Mouse (Mus musculus) MEL (cell line): ENCODE measurements around the gene Farp2. TPM values are rescaled to one million over a fixed set of nuclear protein-coding genes. Genes with fewer than 3 reads are reported as not detected.

Experiments used
- DNase-seq: peaks from one replicate; pipeline ENCODE4 v3.0.0; 2011; ENCODE audit warnings: low read depth, low spot score
- H3K27ac ChIP-seq: 2 replicates; pipeline ENCODE4 v1.5.1; 2012; ENCODE audit warnings: low read depth, mild to moderate bottlenecking, control low read depth, low read length, moderate library complexity; ENCODE audit not compliant: control insufficient read depth
- H3K27me3 ChIP-seq, 2 experiments: fragments of 150-350 bp in 1 of 2; sonication (generic) in 1 of 2; 2 replicates each; pipeline ENCODE4 v1.6.1; 2012; ENCODE audit warnings: low read length in 2 of 2, mild to moderate bottlenecking in 2 of 2, improper control_type of control experiment in 1 of 2, moderate library complexity in 1 of 2; ENCODE audit not compliant: insufficient read depth in 2 of 2, control insufficient read depth in 1 of 2
- H3K36me3 ChIP-seq, 2 experiments: 2 replicates each; pipeline ENCODE4 v1.6.1; 2012 to 2014; ENCODE audit warnings: low read length in 2 of 2, improper control_type of control experiment in 1 of 2, inconsistent platforms in 1 of 2, mild to moderate bottlenecking in 1 of 2; ENCODE audit not compliant: insufficient read depth in 2 of 2, control insufficient read depth in 1 of 2
- H3K4me1 ChIP-seq, 2 experiments: fragments of 150-350 bp in 1 of 2; sonication (generic) in 1 of 2; 2 replicates each; pipeline ENCODE4 v1.6.1; 2012; ENCODE audit warnings: low read length in 2 of 2, improper control_type of control experiment in 1 of 2, mild to moderate bottlenecking in 1 of 2; ENCODE audit not compliant: insufficient read depth in 2 of 2, control insufficient read depth in 1 of 2
- H3K4me3 ChIP-seq, 2 experiments: fragments of 150-350 bp in 1 of 2; sonication (generic) in 1 of 2; 2 replicates each; pipeline ENCODE4 v1.5.1; 2012; ENCODE audit warnings: low read depth in 2 of 2, low read length in 2 of 2, mild to moderate bottlenecking in 2 of 2, moderate library complexity in 2 of 2, control low read depth in 1 of 2, improper control_type of control experiment in 1 of 2; ENCODE audit not compliant: control insufficient read depth in 1 of 2, insufficient read depth in 1 of 2
- H3K79me2 ChIP-seq: 2 replicates; pipeline ENCODE4 v1.6.1; 2012; ENCODE audit warnings: mild to moderate bottlenecking, low read length, moderate library complexity; ENCODE audit not compliant: control insufficient read depth, poor library complexity, insufficient read depth
- H3K9ac ChIP-seq: 2 replicates; pipeline ENCODE4 v1.6.1; 2012; ENCODE audit warnings: low read depth, mild to moderate bottlenecking, control low read depth, low read length, moderate library complexity; ENCODE audit not compliant: control insufficient read depth, poor library complexity, severe bottlenecking
- H3K9me3 ChIP-seq: fragments of 150-350 bp; sonication (generic); replicated peaks from 2 replicates; pipeline ENCODE4 v1.6.1; 2012; ENCODE audit warnings: mild to moderate bottlenecking, low read length, improper control_type of control experiment, moderate library complexity; ENCODE audit not compliant: insufficient read depth
- BHLHE40 ChIP-seq: IDR thresholded peaks from 2 replicates; pipeline ENCODE4 v1.6.1; 2012; ENCODE audit warnings: low read depth, mild to moderate bottlenecking, inconsistent platforms, low read length, improper control_type of control experiment, borderline replicate concordance
- CHD1 ChIP-seq: IDR thresholded peaks from 2 replicates; pipeline ENCODE4 v1.6.1; 2012; ENCODE audit warnings: low read depth, mild to moderate bottlenecking, inconsistent platforms, low read length, improper control_type of control experiment
- CHD2 ChIP-seq: IDR thresholded peaks from 2 replicates; pipeline ENCODE4 v1.6.1; 2011; ENCODE audit warnings: low read length, improper control_type of control experiment
- GABPA ChIP-seq: IDR thresholded peaks from 2 replicates; pipeline ENCODE4 v1.6.1; 2012; ENCODE audit warnings: low read depth, mild to moderate bottlenecking, inconsistent platforms, low read length, improper control_type of control experiment, moderate library complexity
- HCFC1 ChIP-seq: IDR thresholded peaks from 2 replicates; pipeline ENCODE4 v1.6.1; 2012; ENCODE audit warnings: low read depth, mild to moderate bottlenecking, inconsistent platforms, low read length, improper control_type of control experiment, moderate library complexity
- JUND ChIP-seq: IDR thresholded peaks from 2 replicates; pipeline ENCODE4 v1.6.1; 2011; ENCODE audit warnings: low read depth, mild to moderate bottlenecking, improper control_type of control experiment, low read length
- MAFK ChIP-seq: IDR thresholded peaks from 2 replicates; pipeline ENCODE4 v1.6.1; 2011; ENCODE audit warnings: low read depth, mild to moderate bottlenecking, low read length, improper control_type of control experiment, borderline replicate concordance
- MAX ChIP-seq: IDR thresholded peaks from 2 replicates; pipeline ENCODE4 v1.6.1; 2011; ENCODE audit warnings: low read length, improper control_type of control experiment
- MAZ ChIP-seq: IDR thresholded peaks from 2 replicates; pipeline ENCODE4 v1.6.1; 2012; ENCODE audit warnings: low read depth, mild to moderate bottlenecking, inconsistent platforms, low read length, improper control_type of control experiment
- MEF2A ChIP-seq: IDR thresholded peaks from 2 replicates; pipeline ENCODE4 v1.6.1; 2014; ENCODE audit warnings: low read depth, mild to moderate bottlenecking, inconsistent platforms, low read length, improper control_type of control experiment; ENCODE audit not compliant: poor library complexity, insufficient replicate concordance, severe bottlenecking; ENCODE audit errors: extremely low read depth
- NELFE ChIP-seq: IDR thresholded peaks from 2 replicates; pipeline ENCODE4 v1.6.1; 2011; ENCODE audit warnings: low read depth, low read length, improper control_type of control experiment
- POLR2AphosphoS2 ChIP-seq: IDR thresholded peaks from 2 replicates; pipeline ENCODE4 v1.6.1; 2011; ENCODE audit warnings: low read length, improper control_type of control experiment
- POLR2AphosphoS5 ChIP-seq: IDR thresholded peaks from 2 replicates; pipeline ENCODE4 v1.6.1; 2012; ENCODE audit warnings: low read depth, borderline replicate concordance, mild to moderate bottlenecking, inconsistent platforms, low read length, moderate library complexity, mixed read lengths
- RAD21 ChIP-seq: IDR thresholded peaks from 2 replicates; pipeline ENCODE4 v1.6.1; 2011; ENCODE audit warnings: mild to moderate bottlenecking, low read depth, low read length, improper control_type of control experiment
- TAL1 ChIP-seq: IDR thresholded peaks from 2 replicates; pipeline ENCODE4 v1.6.1; 2012; ENCODE audit warnings: mild to moderate bottlenecking, inconsistent platforms, low read length, moderate library complexity, mixed read lengths
- TBP ChIP-seq: IDR thresholded peaks from 2 replicates; pipeline ENCODE4 v1.8.0; 2011; ENCODE audit warnings: low read depth, low read length, improper control_type of control experiment
- ZC3H11A ChIP-seq: IDR thresholded peaks from 2 replicates; pipeline ENCODE4 v1.6.1; 2012; ENCODE audit warnings: low read depth, mild to moderate bottlenecking, inconsistent platforms, low read length, improper control_type of control experiment
- ZMIZ1 ChIP-seq: IDR thresholded peaks from 2 replicates; pipeline ENCODE4 v1.6.1; 2012; ENCODE audit warnings: low read depth, mild to moderate bottlenecking, inconsistent platforms, low read length, improper control_type of control experiment, moderate library complexity
- polyA plus RNA-seq, 2 experiments: library from polyadenylated mRNA; stranded (reverse) in 1 of 2; unstranded in 1 of 2; fragments of >175 nt in 1 of 2; fragments of >200 nt in 1 of 2; gene quantifications; 2 replicates each; pipeline versions ENCODE4 v1.2.1 to v1.2.4; 2012; ENCODE audit warnings: low replicate concordance in 2 of 2, low read depth in 1 of 2; ENCODE audit not compliant: insufficient read length in 2 of 2, insufficient read depth in 1 of 2, missing spikeins in 1 of 2
- total RNA-seq: library from RNA; depleted of rRNA; stranded (reverse); fragments of 300-350 nt; gene quantifications from 2 replicates; pipeline ENCODE4 v1.2.3, GENCODE M21; 2012

Gene Farp2
- total and polyA plus RNA-seq, 3 experiments: 9.7 to 12.0 TPM; not detected in 1

GRCm38 (mm10) chr1:93636211-93636897 is 124.5 kb downstream of the Farp2 start (continued):
- TF ChIP-seq MEF2A: no peak
- 0 out of 2 replicates have a peak, but pooled peaks have one; percentile 39 for TF ChIP-seq HCFC1
- no peak for TF ChIP-seq CHD1
- TF ChIP-seq MAZ: no peak
- TF ChIP-seq ZC3H11A: no peak
- TF ChIP-seq MAX: 0 out of 2 replicates have a peak, but pooled peaks have one; percentile 5
- peak; percentile 46; the same call in 1 of the 2 replicates for TF ChIP-seq BHLHE40
- no peak for TF ChIP-seq NELFE

- Histone ChIP-seq H3K36me3 (peaks cover 0 to 6% of the 10 kb centered on the region in 2 experiments; a peak in 2 of 4 replicates), H3K79me2 (no peaks in the 10 kb centered on the region), H3K27ac (no peak overlapping the region; the same call in 1 of the 2 replicates), H3K9ac (no peak overlapping the region), H3K27me3 (no peaks in the 10 kb centered on the region), H3K9me3 (no peaks in the 10 kb centered on the region; the same call in 1 of the 2 replicates)
- no peak for TF ChIP-seq JUND
- no peak for TF ChIP-seq MAZ
- no peak for TF ChIP-seq POLR2AphosphoS2
- TF ChIP-seq POLR2AphosphoS5: no peak
- TF ChIP-seq GABPA: no peak
- TF ChIP-seq MAX: no peak
- no peak for TF ChIP-seq MAFK
- no peak for TF ChIP-seq MEF2A
- no peak for TF ChIP-seq TBP
- TF ChIP-seq RAD21: no peak
- no peak for TF ChIP-seq TAL1
- TF ChIP-seq CHD2: no peak
- no peak for TF ChIP-seq ZC3H11A
- no peak for TF ChIP-seq ZMIZ1
- TF ChIP-seq, all 39 proteins: peak for 0
- peaks cover 3 to 20% of the 10 kb centered on the region in 2 experiments; a peak in 3 of 4 replicates for H3K4me1 ChIP-seq
- H3K4me3 ChIP-seq: no peak overlapping the region
- DNase-seq: no peak
Observed at GRCm38 (mm10) chr1:93641978-93642377, 130.1 kb downstream of the Farp2 start.
